Mouse (Mus musculus): ENCODE results near the gene Gm8281. TPM values are rescaled to one million over a fixed set of nuclear protein-coding genes. Genes with fewer than 3 reads are reported as not detected.
"Not testable (repeated sequence)": the region's sequence is repeated elsewhere in the genome, so short reads cannot be mapped to it uniquely, and the experiment has no call there.

Gene Gm8281
- under 1 TPM; 0.74 to 0.78 TPM for total RNA-seq (2021)
- long read RNA-seq, experiment 1 = 0 reads
- long read RNA-seq, experiment 2, partial matches to known transcripts = 0 of 1 reads
- long read RNA-seq, experiment 2, other reads (novel, unspliced or antisense) = 1 of 1 reads

DNA sequence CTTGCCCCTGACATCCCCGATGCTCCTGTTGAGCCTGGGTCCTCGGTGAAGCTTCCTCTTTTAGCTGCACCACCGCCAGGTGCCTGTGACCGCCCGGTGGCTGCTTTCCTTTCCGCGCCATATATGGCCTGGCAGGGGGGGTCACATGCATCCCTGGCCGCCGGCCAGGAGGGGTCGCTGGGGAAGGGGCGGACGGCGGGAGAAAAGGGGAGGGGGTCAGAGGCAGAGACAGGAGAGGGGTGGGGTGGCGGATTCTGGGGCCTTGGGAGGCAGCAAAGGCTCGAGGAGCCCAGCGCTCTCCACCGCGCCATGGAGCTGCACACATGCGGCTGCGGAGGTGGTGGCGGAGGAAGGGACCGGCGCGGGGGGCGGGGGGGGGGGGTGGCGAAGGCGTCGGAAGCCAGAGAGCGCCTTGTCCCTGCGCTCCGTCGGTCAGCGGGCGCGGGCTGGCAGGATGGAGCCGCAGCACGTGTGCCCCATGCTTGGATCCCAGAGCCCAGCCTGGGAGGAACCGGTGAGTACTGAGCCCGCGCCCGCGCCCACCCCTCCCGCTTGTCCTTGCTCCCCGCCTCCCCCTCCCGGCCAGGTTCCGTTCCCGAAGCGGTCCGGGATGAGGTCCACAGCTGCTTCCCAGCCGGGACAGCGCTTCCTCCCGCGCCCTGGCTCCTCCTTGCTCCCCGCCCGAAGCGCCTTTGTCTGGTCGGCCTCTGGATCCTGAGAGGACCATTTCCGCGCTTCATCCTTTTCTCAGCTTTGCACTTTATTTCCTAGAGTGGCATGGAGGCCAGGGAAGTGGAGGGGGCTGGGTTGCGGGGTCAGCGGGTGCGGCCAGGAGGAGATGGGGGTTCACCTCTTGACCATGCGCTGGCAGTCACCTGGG, at the start of gene Gm8281:
Gene Gm8281, plus strand, starts transcription at position 430 of the 880 bp plus-strand sequence.
- DNase-seq (ENCODE audit: low spot score in 2 of 2) = not testable (repeated sequence)

DNA sequence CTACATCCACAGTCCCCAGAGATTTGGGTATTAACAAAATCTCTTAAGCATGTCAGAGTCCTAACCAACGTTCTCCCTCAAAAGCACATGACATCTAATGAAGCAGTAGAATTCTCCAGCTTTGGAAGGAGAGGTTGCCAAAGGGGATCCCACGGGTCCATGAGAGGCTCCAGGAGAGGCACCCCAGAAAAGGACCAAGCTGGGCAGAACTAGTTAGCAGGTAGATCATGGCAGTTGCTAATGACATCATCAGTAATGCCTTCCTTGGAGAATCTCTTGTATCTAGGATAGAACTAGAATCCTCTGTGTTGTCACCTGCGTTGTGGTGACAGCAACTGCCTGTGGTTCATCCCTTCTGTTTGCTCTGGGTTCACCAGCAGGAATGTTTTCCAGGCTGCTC, 20.5 kb upstream of the Gm8281 start, which contains the start of gene 4930555G01Rik:
Gene 4930555G01Rik, plus strand, starts transcription at position 301 of the 400 bp plus-strand sequence.
- not testable (repeated sequence) for DNase-seq (ENCODE audit: low spot score in 2 of 2)

DNA sequence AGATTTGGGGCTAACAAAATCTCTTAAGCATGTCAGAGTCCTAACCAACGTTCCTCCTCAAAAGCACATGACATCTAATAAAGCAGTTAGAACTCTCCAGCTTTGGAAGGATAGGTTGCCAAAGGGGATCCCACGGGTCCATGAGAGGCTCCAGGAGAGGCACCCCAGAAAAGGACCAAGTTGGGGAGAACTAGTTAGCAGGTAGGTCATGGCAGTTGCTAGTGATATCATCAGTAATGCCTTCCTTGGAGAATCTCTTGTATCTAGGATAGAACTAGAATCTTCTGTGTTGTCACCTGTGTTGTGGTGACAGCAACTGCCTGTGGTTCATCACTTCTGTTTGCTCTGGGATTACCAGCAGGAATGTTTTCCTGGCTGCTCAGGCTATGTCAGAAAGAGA, 60.4 kb downstream of the Gm8281 start, which contains the start of gene Gm8279:
Gene Gm8279, plus strand, starts transcription at position 301 of the 400 bp plus-strand sequence.
- not testable (repeated sequence) for DNase-seq (ENCODE audit: low spot score in 2 of 2)

Other genes starting within 250 kb of the Gm8281 start
- not detected for gene Gm3269, start 232.9 kb upstream of the Gm8281 start, total RNA-seq (2021)
- 1 to 10 TPM; 6.1 to 8.6 TPM for gene Gm3264, start 215.5 kb upstream of the Gm8281 start, total RNA-seq (2021)
- not detected for gene Gm3278, start 178.6 kb upstream of the Gm8281 start, total RNA-seq (2021)
- not detected for gene Gm8297, start 87.1 kb upstream of the Gm8281 start, total RNA-seq (2021)
- not detected for gene Gm3298, start 55.1 kb upstream of the Gm8281 start, total RNA-seq (2021)
- gene 4930555G01Rik, start 20.4 kb upstream of the Gm8281 start, total RNA-seq (2021) = not detected
- gene Gm8279, start 60.5 kb downstream of the Gm8281 start, total RNA-seq (2021) = not detected
- gene Gm3317, start 93.5 kb downstream of the Gm8281 start, total RNA-seq (2021) = not detected
- not detected for gene Gm8271, start 114.8 kb downstream of the Gm8281 start, total RNA-seq (2021)
- gene Gm3526, start 189.5 kb downstream of the Gm8281 start, total RNA-seq (2021) = not detected

Data from gastrocnemius, postnatal 4 days (tissue).